Mouse (Mus musculus): ENCODE measurements around the gene Adgb.

The Adgb gene

DNA sequence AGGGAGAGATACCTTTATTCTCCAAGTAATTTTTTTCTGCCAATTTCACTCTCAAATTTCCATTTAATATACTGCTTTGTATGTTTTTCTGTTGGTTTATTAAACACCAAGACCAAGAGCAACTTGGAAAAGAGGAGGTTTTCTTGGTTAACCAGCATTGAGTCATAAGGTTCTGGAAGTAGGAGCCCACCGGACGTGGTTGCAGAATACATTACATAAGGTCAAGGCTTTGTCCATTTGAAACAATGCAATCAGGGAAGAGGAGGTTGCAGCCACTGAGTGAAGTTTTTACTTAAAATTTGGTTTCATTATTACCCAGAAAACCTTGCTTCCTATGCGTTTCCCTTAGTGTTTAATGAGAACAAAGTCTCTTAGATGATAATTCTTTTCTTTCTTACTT, 119.9 kb downstream of the Adgb start:
- DNase-seq (ENCODE audit: low read depth in 1 of 2, low spot score in 2 of 2), result no peak

DNA sequence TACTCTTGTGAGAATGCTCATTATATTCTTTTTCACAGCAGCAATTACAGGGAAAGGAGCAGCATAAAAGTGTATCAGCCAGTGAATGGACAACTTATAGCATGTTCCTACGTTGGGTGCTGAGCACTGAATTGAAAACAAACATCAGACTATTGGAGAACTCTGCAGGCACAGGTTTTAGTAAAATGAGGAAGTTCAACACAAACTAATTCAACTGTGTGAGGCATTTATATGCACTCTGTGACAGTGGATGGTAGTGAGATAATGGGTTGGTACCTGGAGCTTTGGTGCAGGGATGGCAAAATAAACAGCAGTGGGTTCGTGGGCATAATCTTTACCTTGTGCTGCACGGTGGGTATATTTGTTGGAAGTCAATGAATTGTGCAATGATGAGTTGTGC, 121.6 kb downstream of the Adgb start:
- DNase-seq (ENCODE audit: low read depth in 1 of 2, low spot score in 2 of 2), result no peak

DNA sequence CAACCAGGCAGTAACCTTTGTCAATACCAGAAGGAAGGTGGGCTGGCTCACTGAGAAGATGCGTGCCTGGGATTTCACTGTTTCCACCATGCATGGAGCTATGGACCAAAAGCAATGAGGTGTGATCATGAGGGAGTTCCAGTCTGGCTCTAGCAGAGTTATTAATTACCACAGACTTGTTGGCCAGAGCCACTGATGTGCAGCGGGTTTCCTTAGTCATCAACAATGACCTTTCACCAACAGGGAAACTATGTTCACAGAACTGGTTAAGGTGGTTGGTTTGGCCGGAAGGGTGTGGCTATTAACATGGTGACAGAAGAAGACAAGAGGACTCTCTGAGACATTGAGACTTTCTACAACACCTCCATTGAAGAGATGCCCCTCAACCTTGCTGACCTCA, 128.2 kb downstream of the Adgb start:
- no peak for DNase-seq (ENCODE audit: low read depth in 1 of 2, low spot score in 2 of 2)

DNA sequence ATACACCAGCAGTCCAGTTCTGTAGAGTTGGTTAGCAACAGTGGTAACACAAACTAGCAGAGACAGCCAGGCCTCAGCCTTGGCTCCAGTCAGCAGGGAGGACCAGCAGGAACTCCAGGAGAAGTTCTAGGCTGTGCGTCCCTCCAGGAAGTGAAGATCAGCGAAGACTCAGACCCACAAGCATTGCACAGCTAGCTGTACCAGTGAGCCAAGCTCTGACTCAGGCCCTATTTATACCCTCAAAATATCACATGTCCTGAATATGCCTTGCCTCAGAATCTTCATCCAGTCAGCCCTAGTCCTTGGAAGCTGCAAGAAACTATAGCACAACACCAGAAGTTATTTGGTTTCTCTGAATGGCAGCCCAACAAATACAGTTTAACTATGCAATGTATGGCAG, 146.6 kb downstream of the Adgb start:
- DNase-seq (ENCODE audit: low read depth in 1 of 2, low spot score in 2 of 2), result no peak

DNA sequence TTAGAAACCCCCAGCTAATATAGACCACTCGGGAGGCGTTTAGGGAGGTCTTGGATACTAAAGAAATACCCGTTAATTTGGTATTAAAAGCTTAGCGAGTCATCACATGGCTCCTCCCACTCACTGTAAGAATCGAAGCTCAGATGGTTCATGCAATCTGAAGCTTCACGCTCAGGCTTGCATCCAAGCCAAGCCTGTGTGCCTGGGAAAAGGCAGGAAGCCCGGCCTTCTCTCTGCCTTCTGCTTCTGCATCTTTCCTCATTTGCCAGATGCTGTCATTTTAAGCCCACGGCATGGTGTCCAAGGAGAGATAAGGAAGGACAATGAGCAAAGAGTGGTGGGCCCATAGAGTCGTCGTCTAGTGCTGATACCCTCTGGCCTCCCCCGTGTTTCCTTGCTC, 149.2 kb downstream of the Adgb start:
- DNase-seq (ENCODE audit: low read depth in 1 of 2, low spot score in 2 of 2), result no peak

DNA sequence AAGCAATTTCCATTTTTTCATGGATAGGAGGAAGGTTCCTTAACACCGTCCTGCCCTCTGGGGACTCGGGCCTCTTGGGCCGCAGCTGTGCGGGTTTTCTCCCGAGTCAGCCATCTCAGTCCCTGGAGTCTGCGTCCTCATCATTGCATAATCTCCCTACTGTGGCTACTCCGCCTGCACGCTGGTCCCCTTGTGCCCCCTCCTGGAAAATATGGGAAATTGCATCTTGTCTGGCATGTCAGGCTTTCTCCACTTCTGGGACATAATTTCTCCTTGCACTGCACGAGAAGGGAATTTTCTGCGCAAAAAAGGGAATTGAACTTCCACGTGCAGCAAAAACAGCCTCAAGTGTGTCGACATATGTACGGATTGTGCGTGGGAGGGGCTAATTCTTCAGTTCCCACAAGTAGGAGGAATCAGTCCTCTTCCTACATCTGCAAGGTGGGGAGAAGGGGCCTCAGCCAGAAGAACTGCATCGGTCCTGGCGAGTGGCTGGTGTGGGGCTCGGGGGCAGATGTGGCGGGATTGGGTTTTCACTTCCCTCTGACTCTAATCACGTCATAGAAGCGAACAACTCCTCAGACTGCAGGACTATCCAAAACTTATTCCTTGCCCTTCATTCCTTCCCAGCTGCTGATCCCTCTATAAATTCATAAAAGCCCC, 150.9 kb downstream of the Adgb start:
- peak; percentile 24 to 32 for DNase-seq (ENCODE audit: low read depth in 1 of 2, low spot score in 2 of 2)

DNA sequence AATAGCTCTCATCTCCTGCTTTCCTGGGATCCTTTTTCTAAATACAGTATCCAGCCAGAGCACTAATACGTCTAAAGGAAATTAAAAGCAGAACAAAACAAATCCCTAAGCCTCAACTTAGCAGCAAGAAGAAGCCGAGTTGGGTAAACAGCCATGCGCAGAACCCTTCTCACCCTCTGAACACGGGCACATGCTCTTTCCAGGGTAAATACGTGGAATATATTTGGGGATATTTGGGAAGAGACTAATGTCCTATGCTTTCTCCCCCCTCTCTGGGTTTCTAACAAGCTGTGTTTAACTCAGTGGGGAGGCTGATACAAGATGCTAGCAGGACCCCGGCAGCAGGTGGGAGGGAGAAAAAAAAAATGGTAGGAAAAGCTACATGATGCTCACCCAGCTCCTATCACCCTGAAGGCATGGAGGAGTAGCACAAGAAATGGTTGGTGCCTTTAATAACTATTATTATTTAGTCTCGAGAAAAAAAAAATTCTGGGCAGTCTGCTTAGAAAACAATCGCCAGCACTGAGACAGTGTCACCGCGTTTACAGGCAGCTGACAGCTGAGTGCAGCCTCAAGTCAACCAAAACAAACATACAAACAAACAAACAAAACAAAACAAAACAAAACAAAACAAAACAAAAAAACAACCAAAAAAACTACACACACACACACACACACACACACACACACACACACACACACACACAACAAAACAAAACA, 151.6 kb downstream of the Adgb start:
- DNase-seq (ENCODE audit: low read depth in 1 of 2, low spot score in 2 of 2), result no peak

DNA sequence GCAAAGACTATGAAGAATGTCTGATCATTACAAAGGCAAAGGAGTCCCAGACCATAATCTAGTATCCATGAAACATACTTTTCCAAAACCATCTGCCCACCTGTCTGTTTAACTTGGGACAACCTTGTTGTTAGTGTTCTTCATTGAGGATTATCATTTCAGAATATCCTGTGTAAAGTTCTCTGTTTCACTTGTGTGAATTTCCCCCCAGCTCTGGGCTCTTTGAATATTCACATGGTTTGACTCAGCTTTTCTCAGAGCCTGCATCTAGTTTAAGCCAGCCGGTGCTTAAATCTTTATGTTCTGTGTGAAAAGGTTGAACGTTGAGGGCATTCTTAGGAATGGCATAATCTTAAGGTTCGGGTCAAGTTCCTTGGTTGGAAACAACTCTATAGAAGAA, 154.0 kb downstream of the Adgb start:
- DNase-seq (ENCODE audit: low read depth in 1 of 2, low spot score in 2 of 2), result no peak

DNA sequence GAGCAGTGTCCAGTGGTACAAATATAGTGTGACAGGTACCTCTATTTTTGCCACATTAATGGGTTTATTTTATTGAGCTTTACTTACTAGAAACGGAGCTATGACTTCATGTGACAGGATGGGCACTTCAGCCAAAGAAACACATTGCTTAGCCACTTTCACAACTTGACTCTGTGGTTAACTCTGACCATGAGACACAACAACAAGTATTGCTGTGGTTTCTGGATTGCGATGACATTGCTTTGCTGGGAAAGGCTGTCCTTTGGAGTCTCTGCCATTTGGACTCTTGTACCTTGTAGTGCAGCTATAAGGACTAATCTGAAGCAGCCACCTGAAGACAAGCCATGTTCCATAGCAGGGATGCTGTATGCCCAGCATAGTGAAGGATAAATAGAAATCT, 156.5 kb downstream of the Adgb start:
- no peak for DNase-seq (ENCODE audit: low read depth in 1 of 2, low spot score in 2 of 2)

DNA sequence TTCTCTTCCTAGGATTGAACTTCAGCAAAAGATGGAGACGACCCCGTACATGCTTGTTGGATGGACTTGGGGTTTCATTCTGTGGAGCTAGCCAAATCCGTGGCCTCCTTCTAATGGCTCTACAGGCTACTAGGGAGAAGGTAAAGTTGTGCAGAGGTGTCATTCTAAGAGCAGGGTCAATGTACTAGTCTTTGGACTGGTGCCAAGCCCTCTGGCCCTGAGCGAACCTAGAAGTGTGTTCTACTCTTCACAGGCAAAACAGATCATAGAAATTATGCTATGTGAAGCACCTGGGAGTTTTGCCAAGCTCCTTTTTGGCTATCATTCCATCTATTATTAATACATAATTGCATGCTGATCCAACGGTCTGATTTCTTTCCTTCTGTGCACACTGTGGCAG, 157.6 kb downstream of the Adgb start:
- no peak for DNase-seq (ENCODE audit: low read depth in 1 of 2, low spot score in 2 of 2)

DNA sequence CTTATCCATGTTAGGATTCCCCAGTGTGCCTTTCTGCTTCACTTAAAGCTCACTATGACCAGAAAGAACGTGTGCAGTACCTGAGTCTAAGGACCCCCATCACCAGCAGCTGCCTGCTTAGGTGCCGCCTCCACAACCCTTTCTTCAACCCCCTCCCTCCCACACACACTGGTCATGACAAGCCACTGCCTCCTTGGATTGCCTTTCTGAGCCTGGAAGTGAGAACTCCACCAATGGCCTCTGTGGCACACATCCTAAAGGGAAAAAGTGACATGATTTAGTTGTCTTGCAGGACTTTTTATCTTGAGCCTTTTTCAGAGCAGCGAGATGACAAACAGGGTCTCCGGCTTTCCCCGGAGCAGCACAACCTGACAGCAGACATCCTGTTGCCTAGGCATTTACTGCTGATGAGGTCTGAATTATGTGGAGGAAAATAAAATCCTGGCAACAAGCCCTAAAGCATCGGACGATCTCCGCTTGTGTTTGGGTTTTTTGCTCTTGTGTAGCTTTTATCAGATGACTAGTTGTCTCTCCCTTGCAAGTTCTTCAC, 162.2 kb downstream of the Adgb start:
- no peak for DNase-seq (ENCODE audit: low read depth in 1 of 2, low spot score in 2 of 2)

DNA sequence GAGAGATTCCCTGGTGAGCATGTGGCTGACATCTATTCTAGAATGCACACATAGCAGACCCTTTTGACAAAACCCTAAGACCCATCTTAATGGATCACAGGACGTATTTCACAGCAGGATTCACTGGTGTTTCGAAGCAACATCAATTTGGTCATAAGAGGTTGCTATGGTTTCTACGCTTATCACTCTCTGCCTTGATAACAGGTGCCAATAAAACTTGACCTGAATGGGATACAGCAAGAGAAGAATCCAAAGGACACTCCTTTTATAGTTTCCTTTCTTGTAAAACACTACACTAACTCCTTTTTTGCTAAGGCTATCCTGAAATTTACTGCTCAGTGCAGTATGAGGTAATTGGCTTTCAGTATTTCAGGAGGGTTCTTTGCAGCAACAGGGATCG, 163.1 kb downstream of the Adgb start:
- no peak for DNase-seq (ENCODE audit: low read depth in 1 of 2, low spot score in 2 of 2)

DNA sequence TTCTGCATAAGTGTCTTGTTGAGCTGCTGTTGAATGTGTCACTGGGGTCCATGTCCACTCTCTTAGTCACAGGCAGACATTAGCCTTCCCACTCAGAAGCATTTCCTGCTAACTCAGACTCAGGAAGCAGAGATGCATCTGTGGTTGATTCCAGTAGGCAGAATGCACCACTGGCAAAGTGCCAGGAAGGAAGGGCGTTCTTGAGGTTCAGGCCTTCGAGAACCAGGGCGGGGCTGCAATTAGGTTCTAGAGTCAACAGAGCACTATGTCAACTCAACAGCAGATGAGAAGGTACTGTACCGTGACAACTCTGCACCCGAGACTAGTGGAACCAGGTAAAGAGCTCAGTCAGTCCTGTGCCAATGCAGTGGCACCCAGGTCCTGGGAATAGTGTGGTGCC, 164.7 kb downstream of the Adgb start:
- no peak for DNase-seq (ENCODE audit: low read depth in 1 of 2, low spot score in 2 of 2)

DNA sequence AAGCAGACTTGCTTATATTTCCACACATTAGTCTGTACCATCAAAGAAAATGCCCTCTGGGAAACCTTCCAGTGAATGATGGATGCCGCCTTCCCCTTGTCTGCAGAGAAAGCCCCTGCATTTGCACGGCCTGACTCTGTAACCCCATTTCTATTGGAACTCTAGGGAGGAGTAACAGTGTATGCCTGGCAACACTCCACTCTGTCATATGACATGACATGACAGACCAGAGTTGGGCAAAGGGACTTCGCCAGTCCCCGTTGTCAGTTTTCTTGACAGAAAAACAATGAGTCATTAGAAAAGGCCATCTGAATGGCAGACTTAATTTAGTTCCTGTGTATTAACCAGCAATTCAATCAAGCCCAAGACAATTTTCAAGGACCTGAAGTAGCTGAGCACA, 167.8 kb downstream of the Adgb start:
- no peak for DNase-seq (ENCODE audit: low read depth in 1 of 2, low spot score in 2 of 2)

DNA sequence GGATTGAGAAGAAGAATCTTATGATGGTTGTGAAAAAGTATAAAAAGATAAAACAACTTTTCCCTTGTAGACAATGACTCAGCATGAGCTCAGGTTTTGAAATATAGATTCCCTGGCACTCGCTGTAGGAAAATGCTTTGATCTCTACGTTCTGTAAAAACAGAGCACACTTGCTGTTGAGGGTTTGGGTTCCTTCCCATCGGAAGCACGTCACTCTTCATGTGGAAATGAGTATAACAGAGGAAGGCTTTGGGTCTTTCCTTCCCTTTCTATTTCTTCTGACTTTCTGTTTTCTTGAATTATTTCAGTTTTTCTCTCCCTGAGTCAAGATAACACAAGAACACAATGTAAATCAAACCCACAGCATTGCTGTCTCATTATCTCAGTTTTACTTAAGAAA, 170.4 kb downstream of the Adgb start:
- no peak for DNase-seq (ENCODE audit: low read depth in 1 of 2, low spot score in 2 of 2)

DNA sequence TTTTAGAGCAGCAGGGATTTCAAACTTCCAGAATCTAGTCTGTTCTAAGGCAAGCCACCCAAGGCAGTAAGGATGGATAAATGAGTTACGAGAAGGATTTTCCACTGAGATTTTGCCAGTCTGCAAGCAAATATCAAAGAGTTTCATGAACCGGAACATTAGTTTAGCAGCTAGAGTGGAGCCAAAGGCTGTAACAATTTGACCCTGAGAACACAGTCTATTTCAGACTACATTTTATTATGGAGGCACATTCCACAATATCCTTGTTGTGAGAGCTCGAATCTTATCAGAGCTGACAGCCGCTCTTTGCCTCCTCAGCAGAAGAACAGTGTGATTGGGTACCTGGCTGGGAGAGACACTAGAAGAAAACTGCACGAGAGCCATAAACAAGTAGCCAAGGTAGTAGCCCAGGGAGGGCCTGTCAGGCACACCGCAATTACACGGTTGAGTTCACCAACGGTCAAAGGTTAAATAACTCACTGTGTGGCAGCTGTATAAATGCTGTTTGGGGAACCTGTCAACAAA, 171.1 kb downstream of the Adgb start:
- DNase-seq (ENCODE audit: low read depth in 1 of 2, low spot score in 2 of 2), result no peak

DNA sequence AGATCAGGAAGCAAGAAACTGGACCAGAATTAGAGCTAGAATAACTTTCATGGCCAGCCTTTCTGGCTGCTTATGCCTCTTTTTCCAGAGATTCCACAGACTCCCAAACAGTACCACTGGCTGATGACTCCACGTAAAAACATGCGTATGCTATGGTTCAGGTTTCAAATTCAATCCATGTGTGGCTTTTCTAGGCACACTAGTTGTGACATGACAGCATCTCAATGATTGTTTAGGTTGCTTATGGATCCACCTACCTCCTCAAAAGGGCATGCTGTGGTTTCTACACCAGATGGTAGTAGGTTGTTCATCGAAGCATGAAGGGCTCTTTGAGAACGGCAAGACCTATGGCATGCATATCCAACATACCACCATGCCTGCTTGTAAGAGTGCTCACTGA, 172.1 kb downstream of the Adgb start:
- no peak for DNase-seq (ENCODE audit: low read depth in 1 of 2, low spot score in 2 of 2)

DNA sequence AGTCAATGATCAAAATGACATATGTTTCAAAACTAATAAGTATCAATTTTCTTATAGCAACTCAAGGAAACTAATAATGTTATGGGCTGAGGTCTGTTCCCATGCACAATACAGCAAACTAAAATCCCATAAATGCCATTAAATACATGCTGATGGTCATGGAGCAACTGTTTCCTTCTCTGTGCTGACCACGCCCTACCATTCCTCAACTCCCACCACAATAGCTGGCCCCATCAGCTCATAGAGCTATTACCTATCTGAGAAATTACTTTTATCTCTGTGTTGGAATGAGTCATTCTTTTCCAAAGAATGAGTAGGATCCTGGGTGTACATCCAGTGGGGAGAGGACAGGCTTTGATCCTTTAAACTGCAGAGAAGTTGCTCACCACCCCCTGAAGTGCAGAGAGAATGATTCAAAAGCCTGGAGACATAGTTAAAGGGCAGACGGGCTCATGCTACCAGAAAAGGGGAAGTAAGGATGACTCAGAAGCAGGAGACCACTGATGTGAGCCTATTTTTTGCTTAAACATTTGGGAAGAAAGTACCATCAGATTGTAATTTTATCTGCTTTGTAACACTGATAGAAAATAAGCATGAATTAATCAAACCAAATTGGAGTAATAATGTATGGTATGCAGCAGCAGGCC, 184.8 kb downstream of the Adgb start:
- DNase-seq (ENCODE audit: low read depth in 1 of 2, low spot score in 2 of 2), result no peak
